Mouse (Mus musculus) skeletal muscle tissue, adult 2 months (tissue): ENCODE data around the gene Raf1.

Source experiments
- DNase-seq: peaks from one replicate; pipeline ENCODE4 v3.0.0-alpha.2; 2012; ENCODE audit warnings: low read depth, low spot score

Gene Raf1

DNA sequence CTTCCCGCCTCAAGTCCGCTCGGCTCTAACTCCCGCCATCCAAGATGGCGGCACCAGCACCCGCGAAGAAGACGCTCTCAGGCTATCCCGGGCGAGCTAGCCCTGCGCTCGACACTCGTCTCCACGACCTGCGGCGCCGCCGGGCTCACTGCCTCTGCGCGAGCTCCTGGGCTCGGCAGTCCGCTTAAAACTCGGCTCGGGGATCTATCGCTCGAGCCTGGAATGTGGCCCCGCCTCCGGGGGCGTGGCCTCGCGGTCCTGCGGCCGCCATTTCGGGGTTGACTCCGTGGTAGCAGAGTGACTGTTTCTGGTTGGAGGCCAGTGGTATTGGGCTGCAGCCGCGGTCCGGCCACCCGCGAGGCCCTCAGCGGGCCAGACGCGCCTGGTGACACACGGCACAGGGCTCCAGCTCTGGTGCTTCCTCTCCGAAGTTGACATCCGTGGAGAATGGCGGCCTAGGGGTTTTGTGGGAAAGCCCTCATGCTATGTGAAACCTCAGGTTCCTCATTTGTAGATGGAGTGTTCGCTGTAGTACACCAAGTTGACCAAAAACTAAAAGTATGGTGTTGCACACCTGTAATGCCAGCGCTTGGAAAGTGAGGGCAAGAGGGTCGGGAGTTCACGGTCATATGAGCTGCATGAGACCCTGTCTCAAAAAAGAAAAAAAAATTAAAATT is at the start of gene Raf1:
Raf1 (minus strand) TSS at position 184 of the 677 bp plus-strand sequence.
- DNase-seq = peak; percentile 98

DNA sequence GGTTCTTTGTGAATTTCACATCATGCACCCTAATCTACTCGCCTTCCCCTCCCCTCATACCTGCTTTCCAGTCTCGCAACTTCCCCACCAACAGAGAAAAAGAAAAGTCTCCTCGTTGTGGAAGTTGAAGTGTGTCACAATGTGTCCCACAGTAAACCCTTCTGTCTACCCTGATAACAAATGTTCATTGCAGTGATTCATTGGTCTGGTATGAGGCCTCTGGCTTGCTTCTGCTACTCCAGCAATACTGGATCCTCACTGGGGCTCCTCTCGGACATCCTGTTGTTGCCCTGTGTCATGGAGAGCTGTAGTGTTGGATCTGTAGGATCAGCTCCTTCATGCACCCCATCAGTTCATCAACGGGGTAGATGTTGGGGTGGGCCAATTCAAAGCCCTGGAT is 45.8 kb upstream of the Raf1 start:
- no peak for DNase-seq

DNA sequence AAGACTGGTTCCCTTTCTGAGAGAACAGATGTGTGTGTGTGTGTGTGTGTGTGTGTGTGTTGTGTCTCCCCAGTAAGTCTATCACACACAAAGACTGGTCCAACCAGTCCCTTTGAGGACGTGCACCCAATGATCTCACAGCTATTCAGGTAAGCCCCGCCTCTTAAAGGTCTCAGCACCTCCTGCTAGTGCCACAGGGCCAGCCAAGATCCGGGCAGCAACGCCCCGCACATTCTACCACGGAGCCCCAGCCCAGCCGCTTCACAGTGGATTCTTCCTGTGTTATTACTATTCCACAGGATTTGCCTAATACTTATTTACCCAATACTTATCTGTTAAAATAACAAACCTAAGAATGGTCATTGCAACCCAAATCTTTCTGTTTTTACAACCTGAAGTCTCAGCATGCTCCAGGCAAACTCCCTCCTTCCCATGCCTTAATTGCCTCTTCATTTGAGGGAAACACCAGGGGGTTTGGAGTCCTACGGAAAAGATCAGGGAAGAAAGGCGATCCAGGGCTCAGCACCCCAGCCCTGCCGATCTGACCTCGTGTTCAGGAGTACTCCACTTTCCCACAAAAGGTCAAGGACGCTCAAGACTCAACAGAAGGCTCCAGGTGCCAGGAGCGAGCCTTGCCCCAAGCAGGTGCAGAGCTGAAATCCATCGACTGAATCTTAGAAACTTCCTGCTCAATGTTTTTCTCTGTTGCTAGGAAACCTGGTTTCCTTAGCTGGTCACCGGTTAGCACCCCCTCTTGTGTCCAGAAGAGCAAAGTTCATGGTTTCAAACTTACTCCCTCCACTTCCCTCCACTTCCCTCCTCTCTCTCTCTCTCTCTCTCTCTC is 41.5 kb upstream of the Raf1 start:
- DNase-seq = peak; percentile 90

DNA sequence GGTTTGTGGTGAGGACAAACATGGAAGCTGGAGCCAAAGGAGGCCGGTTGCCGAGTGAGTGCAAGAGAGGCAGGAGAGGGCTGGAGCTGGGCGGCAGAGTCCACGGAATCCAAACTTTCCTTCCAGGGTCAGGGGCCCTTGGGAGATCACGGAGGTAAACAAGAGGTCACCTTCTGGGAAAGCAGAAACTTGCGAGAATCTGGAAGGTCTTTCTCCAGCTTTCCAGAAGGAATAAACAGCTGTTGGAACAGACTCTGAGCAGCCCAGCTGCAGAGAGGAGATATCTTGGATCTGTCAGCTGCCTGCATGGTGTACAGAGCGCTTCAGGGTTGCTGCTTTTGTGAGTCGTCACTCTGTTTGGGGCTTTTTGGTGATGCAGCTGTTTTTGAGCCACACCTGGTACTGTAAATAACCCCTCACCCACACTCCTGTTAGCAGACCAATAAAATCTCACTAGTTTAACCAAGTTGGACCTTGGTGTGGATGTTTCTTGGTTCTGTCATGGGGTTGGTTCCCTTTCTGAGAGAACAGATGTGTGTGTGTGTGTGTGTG is 40.7 kb upstream of the Raf1 start:
- peak; percentile 74 for DNase-seq

DNA sequence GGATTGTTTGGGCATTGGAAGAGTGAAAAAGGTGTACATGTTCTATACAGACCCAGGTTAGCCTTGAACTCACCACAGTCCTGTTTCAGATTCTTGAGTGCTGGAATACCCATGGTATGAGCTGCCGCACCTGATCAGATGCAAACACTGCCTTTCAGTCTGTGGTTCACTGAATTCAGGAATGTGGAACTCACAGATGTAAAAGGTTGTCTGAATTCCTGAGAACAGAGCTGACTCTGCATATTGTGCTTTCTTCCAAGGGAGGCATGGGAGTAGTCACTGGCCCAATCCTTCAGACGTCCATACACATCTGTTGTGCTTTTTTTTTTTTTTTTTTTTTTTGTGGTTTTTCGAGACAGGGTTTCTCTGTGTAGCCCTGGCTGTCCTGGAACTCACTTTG is 34.8 kb upstream of the Raf1 start:
- no peak for DNase-seq

DNA sequence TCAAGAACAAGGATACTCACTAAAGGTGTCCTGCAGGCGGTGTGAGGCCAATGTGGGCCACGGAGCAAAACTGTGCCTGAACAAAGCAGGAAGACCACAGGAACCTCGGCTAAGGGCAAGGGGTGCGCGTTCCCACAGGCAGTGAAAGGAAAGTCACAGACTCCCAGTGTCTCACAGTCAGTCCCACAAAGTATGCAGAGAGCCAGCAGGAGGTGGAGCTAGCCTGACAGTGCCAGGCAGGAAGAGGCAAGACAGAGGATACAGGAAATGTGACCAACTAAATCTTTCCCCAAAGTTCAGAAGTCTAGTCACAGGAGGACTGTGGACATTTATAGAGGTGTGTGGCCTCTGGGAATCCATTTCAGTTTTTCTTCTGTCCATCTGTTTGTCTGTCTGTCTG is 26.5 kb upstream of the Raf1 start:
- DNase-seq = no peak

DNA sequence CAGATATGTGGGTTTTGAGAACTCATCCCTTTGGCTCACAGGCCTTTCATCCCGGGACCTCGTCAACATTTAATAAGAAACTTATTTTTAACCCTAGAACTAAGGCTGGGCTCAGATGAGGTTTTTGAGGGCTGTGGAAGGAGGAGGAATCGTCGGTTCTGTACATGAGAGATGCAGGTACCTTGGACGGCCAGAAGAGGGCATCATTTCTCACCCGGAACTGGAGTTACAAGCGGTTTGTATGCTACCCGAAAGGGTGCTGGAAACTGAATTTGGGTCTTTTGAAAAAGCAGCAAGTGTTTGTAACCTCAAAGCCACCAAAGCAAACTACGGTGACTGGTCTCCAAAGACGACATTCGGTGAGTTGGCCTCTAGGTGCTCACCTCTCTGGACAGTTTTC is 24.9 kb upstream of the Raf1 start:
- no peak for DNase-seq

DNA sequence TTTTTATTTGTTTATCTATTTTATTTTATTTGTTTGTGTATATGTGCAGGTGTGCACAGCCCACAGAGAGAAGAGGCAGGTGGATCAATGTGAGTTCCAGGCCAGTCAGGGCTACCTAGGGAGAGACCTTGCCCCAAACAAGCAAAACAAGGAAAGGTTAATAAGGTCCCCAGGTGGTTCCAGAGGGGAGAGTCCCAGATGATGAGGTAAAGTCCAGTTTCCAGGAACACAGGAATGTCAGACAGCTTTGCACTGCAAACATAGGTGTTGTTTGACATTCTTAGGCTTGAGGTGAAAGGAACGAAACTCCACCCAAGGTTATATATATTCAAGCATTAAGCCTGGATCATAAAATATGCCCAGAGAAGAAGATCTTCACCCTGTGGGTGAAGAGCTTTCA is 24.3 kb upstream of the Raf1 start:
- no peak for DNase-seq

DNA sequence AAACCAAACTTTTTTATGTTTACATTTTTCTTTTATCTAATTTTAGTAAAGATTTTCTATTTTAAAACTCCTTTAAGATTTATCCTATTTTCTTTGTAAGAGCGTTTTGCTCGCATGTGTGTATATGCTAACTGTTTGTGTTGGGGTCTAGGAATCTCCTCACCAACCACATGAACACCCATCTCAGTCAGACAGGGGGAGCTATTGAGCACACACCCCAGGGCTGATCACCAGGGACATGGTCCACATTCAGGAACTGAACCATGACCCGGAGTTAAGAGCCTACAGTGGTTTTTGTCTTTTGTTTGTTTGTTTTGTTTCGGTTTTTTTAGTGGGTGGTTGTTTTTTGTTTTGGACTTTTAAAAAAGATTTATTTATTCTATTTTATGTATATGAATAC is 22.3 kb upstream of the Raf1 start:
- DNase-seq = no peak

DNA sequence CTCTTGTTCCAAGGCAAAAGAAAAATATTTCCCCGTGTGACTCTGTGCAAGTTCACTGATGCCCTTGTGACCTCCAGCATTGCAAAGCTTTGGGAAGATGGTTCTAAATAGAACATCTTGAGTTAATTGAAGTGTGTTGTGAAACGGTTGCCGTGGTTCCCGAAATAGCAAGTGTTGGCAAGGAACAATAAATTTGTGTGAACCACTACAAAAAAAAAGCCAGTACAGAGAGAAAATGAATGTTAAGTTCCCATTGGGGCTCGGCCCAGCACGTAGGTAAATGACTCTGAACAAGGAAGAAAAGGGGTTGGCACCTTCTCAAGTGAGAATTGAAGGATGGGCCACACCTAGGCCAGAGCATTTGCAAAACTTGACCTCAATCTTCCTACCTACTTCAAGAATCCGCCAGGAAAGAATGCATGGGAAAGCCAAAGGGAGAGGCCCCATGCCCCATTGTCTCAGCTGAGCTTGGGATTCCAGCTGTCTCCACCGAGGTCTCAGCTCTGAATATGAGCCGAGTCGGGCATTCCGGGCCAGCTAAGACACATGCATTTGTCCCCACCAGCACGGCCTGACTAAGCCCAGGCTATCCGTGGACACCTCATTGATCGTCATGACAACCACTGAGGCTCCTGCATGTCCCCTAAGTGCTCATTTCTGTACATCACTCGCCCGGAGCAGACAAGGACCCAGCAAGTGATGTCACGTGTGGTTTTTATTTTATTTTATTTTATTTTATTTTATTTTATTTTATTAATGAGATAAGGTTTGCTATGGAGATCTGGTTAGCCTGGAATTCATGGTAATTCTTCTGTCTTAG is 21.5 kb upstream of the Raf1 start:
- DNase-seq = peak; percentile 63

DNA sequence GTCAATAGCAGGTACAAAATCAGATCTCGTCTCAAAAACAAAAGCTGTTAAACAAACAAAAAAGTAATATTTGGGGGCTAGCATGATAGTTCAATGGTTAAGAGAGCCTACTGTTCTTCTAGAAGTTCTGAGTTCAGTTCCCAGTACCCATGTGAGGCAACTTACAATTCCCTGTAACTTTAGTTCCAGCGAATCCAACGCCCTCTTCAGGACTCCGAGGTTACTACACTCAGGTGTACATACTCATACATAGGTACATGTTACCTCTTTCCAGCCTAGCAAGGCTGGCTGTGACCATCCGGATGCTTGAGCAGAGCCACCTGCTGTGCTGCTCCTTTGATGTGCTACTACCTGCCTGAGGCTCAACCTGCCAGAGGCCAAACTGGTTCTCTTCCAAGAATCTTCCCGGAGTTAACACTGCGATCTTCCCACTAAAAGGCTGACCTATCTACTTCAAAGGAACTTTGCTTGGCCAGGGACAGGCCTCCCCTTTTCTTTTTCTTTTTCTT is 20.3 kb upstream of the Raf1 start:
- no peak for DNase-seq

DNA sequence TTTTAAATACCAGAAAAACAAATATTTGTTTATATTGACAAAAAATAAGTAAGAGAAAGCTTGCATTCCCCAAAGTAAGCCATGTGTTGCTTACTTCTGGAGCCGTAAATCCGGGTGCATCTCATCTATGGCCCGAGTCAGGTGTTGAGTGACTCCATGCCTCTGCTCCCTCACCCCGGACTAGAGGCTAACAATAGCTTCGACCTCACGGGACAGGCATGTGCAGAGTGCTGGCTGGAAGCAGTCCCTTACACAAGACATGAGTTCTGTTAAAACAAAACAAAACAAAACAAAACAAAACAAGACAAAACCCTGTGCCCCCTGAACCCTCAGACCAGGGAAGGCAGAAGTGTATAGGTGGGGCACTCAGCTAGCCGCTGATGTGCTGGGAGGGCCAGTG is 18.7 kb upstream of the Raf1 start:
- peak; percentile 74 for DNase-seq

DNA sequence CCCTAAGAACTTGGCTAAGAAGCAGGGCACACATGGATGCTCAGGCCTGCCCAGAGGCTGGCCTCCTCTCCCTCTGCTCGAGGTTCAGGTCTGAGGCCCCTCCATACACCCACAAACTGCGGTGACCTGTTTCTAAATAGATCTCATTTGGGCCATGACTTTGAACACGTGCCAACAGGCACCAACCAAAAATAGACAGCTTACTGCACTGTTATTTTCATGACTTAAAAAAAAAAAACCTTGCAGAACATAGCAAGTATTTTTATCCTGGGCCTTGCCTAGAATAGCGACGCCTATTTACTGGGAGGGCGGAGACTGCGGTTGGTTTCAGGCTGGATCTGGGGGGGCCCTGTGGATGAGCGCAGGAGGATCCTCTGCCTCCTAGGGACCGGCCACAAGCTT is 18.0 kb upstream of the Raf1 start:
- DNase-seq = peak; percentile 89

DNA sequence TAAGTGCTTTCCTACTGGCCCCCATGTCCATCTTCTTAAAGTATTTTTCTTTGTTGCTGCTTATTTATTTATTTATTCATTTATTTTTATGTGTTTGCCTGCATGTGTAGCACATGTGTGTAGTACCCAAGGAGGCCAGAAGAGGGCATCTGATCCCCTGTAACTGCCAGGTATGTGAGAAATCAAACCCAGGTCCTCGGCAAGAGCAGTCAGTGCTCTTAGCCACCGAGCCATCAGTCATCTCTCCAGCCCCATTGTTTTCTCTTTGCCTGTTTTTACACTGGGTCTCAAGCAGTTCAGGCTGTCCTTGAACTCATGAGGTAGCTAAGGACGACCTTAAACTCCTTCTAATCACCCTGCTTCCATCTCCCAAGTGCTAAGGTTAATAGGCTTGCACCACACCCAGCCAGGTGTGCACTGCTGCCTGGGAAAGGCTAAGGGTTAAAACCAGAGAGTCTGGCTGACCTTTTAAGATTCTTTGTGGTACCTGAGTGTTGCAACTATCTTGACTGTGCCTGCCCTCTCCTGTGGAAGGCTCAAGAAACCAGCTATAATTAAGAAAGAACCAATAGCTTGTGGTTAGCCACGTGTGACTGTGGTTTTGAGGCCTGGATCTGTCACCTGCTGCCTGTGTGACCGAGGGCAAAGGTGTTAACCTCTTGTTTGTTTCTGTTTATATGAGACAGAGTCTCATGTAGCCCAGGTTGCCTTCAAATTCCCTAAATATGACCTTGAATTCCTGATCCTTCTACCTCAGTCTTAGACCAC is 16.7 kb upstream of the Raf1 start:
- no peak for DNase-seq

DNA sequence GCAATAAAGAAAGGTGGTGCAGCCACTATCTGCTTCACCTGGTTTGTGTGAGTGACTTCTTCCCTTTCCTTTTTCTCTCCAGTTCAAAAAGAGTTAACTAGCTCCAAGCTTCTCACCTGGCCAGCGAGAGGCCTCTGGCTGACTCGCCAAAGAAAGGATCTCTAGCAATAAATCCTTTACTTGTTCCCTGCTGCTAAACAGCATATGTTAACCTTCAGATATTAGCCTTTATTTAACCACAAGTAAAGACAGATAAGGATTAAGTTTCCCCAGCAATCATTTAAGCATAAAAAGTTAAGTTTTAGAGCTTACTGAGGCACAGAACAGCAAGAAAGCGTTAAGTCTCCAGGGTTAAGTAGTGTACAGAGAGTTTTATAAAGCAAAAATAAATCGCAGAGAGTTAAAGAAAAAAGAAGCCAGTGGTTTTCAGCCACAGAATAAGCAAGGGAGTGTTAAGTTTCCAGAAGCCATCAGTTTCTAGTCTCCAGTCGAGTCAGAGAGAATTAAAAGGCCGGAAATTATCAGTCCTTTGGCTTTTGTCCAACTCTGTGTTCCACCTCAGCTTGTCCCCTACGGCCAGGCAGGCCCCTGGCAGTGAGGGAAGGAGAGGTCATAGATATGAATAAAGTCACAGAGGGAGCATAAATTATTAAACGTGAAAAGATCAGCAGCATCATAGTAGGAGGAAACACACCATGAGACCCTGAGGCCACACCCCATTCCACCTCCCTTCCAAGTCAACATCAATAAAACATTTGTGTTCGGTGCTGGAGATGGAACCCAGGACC is 15.9 kb upstream of the Raf1 start:
- no peak for DNase-seq

DNA sequence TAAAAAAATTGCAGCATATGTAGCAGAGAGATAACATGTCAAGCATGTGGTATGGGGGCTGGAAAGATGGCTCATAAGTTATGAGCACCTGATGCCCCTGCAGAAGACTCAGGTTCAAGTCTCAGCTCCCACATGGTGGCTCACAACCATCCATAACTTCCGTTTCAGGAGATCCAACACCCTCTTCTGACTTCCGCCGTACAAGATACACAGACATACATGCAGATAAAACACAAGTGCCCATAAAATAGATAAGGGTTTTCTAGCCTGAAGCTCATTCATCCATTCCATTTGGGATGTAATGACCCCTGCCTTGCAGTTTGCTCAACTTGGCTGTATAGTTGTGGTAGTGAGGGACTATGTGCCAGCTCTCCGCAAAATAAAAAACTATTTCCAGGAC is 13.7 kb upstream of the Raf1 start:
- no peak for DNase-seq

DNA sequence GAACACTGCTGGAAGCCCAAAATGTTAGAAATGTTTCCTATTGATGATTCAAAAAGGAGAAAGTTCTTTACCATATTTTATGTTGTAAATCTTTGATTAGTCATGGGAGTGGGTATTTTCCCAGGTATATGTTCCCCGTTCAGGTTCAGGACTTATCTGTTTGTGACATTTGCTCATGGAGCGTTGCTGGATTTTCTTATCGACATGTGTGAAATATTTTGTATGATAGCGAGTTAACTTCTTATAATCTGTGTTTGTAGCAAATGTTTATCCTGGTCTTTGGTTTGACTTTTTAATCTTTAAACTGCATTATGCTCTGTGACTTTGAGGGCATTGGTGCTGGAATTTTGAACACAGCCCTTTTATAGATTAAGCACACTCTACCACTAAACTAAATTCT is 12.2 kb upstream of the Raf1 start:
- no peak for DNase-seq

DNA sequence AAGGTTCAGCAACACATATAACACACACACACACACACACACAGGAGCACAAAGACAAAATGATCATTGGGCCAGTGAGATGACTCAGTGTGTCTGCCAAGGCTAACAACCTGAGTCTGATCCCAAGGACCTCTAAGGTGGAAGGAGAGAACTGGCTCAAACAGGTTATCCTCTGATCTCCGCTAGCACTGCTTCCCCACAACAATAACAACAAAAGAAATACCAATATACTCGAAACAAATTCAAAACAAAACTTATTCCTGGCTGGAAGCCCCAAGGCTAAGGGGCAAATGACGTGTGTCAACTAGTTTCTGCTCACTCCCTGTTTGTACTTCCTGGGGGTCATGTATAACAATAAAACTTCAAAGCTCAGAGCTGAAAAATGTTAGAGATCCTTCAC is 11.3 kb upstream of the Raf1 start:
- no peak for DNase-seq

DNA sequence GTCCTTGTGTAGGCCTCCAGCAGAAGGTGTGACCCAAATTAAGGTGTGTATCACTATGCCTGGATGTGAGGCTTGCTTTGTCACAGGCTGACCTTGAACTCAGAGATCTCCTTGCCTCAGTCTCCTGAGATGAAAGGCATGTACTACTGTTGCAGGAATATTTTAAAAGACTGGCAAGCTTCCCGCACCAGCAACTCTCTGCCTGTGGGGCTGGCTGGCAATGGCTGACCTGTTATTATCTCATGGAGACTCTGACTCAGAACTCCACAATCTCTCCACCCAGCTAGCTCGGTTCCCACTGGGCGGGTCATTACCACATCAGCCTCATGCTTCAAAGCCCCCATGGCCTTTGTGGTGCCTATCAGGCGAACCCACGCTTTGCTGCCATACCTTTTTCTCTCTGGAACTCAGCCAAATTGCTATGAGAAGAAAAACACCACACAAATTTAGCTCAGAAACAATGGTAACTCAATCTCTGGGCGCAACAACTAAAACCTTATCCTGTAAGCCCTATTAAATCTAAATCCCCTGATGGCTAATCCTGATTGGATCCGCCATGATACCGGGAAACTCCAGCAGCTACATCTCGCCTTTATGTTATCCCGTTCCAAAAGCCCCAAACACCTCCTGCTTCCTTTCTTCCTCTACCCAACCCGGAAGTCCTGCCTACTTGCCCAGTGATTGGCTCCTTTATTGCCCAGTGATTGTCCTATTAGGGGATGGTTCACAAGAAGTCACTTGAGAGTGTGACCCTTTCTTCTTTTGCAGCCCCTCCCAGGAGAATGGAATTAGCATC is 8.6 kb upstream of the Raf1 start:
- DNase-seq = no peak

DNA sequence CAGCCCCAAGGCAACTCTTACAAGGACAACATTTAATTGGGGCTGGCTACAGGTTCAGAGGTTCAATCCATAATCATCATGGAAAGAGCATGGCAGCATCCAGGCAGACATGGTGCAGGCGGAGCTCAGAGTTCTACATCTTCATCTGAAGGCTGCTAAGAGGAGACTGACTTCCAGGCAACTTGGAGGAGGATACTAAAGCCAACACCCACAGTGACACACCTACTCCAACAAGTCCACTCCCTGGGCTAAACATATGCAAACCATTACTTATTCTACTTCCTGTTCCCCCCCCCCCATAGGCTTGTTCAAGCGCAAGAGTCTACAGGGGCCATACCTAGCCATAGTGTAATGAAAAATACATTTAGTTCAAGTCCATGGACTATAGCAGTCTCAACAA is 7.8 kb upstream of the Raf1 start:
- DNase-seq = no peak
